Mouse (Mus musculus) liver, embryonic 13.5 days (tissue): ENCODE results near the gene Heatr1. TPM values are rescaled to one million over a fixed set of nuclear protein-coding genes. Genes with fewer than 3 reads are reported as not detected.

ENCODE experiments used
- ATAC-seq: fragments of 200-750 bp; cut with Nextera tagmentation; 2 replicates; pipeline ENCODE4 v1.8.0; 2017; ENCODE audit warnings: low read depth, mild to moderate bottlenecking, moderate number of reproducible peaks, moderate library complexity
- DNase-seq: peaks from one replicate; pipeline ENCODE4 v3.0.0; 2022
- H3K27ac ChIP-seq: fragments of 300-500 bp; sonication (generic); 2 replicates; pipeline ENCODE4 v1.5.1; 2015; ENCODE audit warnings: moderate library complexity, mild to moderate bottlenecking, inconsistent platforms
- H3K27me3 ChIP-seq: fragments of 300-500 bp; sonication (generic); 2 replicates; pipeline ENCODE4 v1.6.1; 2015; ENCODE audit warnings: mild to moderate bottlenecking, inconsistent platforms
- H3K36me3 ChIP-seq: fragments of 300-500 bp; sonication (generic); 2 replicates; pipeline ENCODE4 v1.6.1; 2015; ENCODE audit warnings: mild to moderate bottlenecking, inconsistent platforms
- H3K4me1 ChIP-seq: fragments of 300-500 bp; sonication (generic); replicated peaks from 2 replicates; pipeline ENCODE4 v1.6.1; 2015; ENCODE audit warnings: inconsistent platforms
- H3K4me2 ChIP-seq: fragments of 300-500 bp; sonication (generic); 2 replicates; pipeline ENCODE4 v1.6.1; 2015; ENCODE audit warnings: inconsistent platforms, mild to moderate bottlenecking, moderate library complexity
- H3K4me3 ChIP-seq: fragments of 300-500 bp; sonication (generic); replicated peaks from 2 replicates; pipeline ENCODE4 v1.5.1; 2015; ENCODE audit warnings: mild to moderate bottlenecking, inconsistent platforms
- H3K9ac ChIP-seq: fragments of 300-500 bp; sonication (generic); 2 replicates; pipeline ENCODE4 v1.6.1; 2015; ENCODE audit warnings: mild to moderate bottlenecking, inconsistent platforms
- H3K9me3 ChIP-seq: fragments of 300-500 bp; sonication (generic); replicated peaks from 2 replicates; pipeline ENCODE4 v1.6.1; 2016; ENCODE audit warnings: inconsistent platforms
- WGBS: fragments of 180-500 bp; shearing (Covaris S2); methylation state at CpG from one replicate; pipeline ENCODE4 v1.1.7; 2015; ENCODE audit not compliant: insufficient replicate concordance; 5-methylcytosine and 5-hydroxymethylcytosine counted together
- polyA plus RNA-seq: library from polyadenylated mRNA; unstranded; fragments of >200 nt; fragmentation: Nextera tagmentation; extraction: Ambion mirVana; gene quantifications from 2 replicates; pipeline ENCODE4 v1.2.1, GENCODE M21; 2015

Gene Heatr1
- polyA plus RNA-seq, 1 experiment from 2014 or later, result 14.5 TPM

DNA sequence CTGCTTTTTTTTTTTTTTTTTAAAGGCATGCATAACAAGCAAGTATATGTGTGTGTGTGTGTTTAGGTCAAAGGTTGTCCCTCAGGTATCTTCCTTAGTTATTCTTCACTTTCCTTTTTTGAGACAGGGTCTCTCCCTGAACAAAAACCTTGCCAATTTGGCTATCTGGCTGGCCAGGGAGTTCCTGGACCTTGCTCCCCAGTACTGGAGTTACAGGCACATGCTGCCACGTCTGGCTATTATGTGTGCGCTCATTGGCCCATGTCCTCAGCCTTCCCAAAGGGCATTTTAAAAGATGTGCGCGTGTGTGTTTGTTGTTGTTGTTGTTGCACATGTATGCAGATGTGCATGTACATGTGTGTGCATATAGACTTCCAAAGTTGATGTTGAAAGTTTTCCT lies 82.1 kb downstream of the Heatr1 start:
- no peak overlapping the region for H3K27ac ChIP-seq
- H3K36me3 ChIP-seq, result no peaks in the 10 kb centered on the region
- H3K4me2 ChIP-seq, result no peak overlapping the region
- H3K9me3 ChIP-seq, result no peaks in the 10 kb centered on the region
- H3K27me3 ChIP-seq, result no peaks in the 10 kb centered on the region
- ATAC-seq (no peak), DNase-seq (no peak)
- H3K4me1 ChIP-seq, result no peaks in the 10 kb centered on the region
- H3K4me3 ChIP-seq, result no peak overlapping the region
- H3K9ac ChIP-seq, result no peak overlapping the region
- WGBS, result 80% methylated on average over 4 of the region's 4 CpGs

DNA sequence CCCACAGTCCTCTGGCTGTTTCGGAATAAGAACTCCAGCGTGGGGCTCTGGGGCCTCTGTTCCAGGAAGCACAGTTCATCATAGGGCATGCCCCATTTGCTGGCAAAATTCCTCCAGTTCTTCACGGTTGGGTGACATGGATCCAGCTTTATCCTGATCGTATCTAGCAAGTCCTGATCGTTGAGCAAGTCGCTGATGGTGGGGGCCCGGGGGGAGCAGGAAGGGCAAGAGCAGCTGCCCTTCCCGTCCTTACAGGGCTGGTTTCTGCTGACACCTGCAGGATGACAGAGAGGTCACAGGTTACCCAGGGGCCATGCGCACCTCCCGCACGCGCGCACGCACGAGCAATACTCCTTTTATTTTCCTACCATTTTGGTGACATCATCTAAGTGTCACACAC lies 83.5 kb downstream of the Heatr1 start:
- DNase-seq (no peak), ATAC-seq (no peak)
- H3K27ac ChIP-seq, result no peak overlapping the region
- H3K9me3 ChIP-seq, result no peaks in the 10 kb centered on the region
- H3K4me1 ChIP-seq, result no peaks in the 10 kb centered on the region
- 74% methylated on average over 15 of the region's 15 CpGs for WGBS
- H3K4me2 ChIP-seq, result no peak overlapping the region
- no peak overlapping the region for H3K4me3 ChIP-seq
- no peaks in the 10 kb centered on the region for H3K36me3 ChIP-seq
- H3K27me3 ChIP-seq, result no peaks in the 10 kb centered on the region
- no peak overlapping the region for H3K9ac ChIP-seq

GRCm38 (mm10) chr13:12479802-12480201 lies 85.0 kb downstream of the Heatr1 start:
- no peak overlapping the region for H3K9ac ChIP-seq
- no peaks in the 10 kb centered on the region for H3K36me3 ChIP-seq
- 70% methylated on average over 6 of the region's 6 CpGs for WGBS
- H3K4me1 ChIP-seq, result no peaks in the 10 kb centered on the region
- ATAC-seq (no peak), DNase-seq (no peak)
- H3K27me3 ChIP-seq, result no peaks in the 10 kb centered on the region
- no peak overlapping the region for H3K27ac ChIP-seq
- H3K4me2 ChIP-seq, result no peak overlapping the region
- no peaks in the 10 kb centered on the region for H3K9me3 ChIP-seq
- H3K4me3 ChIP-seq, result no peak overlapping the region

DNA sequence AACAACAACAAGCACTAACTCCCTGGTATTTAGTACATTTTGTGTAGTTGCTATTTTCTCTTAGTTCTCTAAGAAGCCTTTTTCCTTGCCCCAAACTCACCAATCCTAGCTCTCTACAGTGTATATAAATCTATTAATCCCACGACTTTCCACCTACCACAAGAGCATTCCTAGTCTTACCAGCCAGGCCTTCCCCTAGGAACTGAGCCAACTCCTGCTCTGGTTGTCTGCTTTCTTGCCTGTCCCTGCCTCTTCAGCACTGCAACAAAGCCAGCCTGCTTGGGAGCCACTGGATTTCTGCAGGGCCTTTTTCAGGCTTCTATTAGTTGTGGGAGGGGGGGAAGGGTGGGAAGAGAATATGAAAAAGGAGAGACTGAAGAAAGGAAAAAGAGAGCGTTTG lies 90.4 kb downstream of the Heatr1 start:
- Histone ChIP-seq H3K4me2 (no peak overlapping the region), H3K36me3 (no peaks in the 10 kb centered on the region), H3K9me3 (no peaks in the 10 kb centered on the region), H3K4me3 (no peak overlapping the region), H3K27ac (no peak overlapping the region), H3K27me3 (no peaks in the 10 kb centered on the region), H3K9ac (no peak overlapping the region), H3K4me1 (no peaks in the 10 kb centered on the region)
- no peak for ATAC-seq
- 55% methylated on average over 2 of the region's 2 CpGs for WGBS
- no peak for DNase-seq

DNA sequence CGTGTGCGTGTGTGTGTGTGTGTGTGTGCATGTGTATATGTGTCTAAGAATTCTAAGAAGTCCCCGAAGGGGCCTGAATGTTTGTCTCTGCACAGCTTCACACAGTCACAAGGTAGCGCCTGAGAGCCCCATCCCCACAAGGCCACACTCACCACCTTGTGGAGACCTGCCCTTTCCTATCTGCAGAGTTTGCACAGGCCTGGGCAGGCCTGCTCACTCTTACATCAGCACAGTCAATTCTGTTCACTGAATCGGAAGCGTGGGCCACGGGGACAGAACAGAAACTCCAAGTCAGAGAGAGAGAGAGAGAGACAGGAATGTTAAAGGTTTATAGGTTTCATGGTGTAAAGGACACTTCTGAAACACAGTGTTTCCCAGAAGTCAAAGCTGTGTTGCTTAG lies 90.8 kb downstream of the Heatr1 start:
- Histone ChIP-seq H3K9me3 (no peaks in the 10 kb centered on the region), H3K36me3 (no peaks in the 10 kb centered on the region), H3K4me3 (no peak overlapping the region), H3K27ac (no peak overlapping the region), H3K4me1 (no peaks in the 10 kb centered on the region), H3K4me2 (no peak overlapping the region), H3K9ac (no peak overlapping the region), H3K27me3 (no peaks in the 10 kb centered on the region)
- DNase-seq (no peak), ATAC-seq (peak; percentile 46; the same call in 1 of the 2 replicates)
- WGBS, result 66% methylated on average over 7 of the region's 7 CpGs

Other genes with a start within 250 kb of the Heatr1 start
- gene Mtr, start 136.9 kb upstream of the Heatr1 start, polyA plus RNA-seq, result 9.4 and 11.8 TPM in 2 replicates
- gene Actn2, start 54.3 kb upstream of the Heatr1 start, polyA plus RNA-seq, result 4.4 and 5.0 TPM in 2 replicates
- gene Lgals8, start 69.9 kb downstream of the Heatr1 start, polyA plus RNA-seq, result 12.7 and 14.6 TPM in 2 replicates
- 0.06 TPM in 2 replicates for gene Edaradd, start 125.4 kb downstream of the Heatr1 start, polyA plus RNA-seq
- 1.9 TPM in 2 replicates for gene Ero1lb, start 170.8 kb downstream of the Heatr1 start, polyA plus RNA-seq